Mouse (Mus musculus) right cerebral cortex, adult 18-20 months (tissue): ENCODE measurements around the gene Ctbp2.

Experiments used
- DNase-seq: peaks from one replicate; pipeline ENCODE4 v3.0.0; 2022; ENCODE audit warnings: mixed read lengths

Ctbp2 gene

DNA sequence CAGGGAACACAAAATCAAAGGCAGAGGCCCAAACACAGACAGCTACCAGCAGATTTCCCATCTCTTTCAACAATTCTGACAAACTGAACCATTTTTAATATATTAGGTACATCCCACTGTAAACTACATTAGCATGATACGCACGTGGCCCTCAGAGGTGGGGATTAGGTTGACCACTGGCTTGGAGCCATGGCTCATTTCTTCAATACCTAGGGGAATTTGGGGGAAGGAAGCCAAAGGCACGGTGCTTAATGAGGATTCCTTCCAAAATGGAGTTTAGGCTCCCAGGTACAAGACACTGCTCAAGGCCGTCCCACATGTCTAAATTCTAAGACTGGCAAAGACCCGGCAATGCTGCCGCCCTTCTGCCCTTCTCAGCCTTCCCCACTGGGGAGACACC lies 121.9 kb downstream of the Ctbp2 start:
- DNase-seq = no peak

DNA sequence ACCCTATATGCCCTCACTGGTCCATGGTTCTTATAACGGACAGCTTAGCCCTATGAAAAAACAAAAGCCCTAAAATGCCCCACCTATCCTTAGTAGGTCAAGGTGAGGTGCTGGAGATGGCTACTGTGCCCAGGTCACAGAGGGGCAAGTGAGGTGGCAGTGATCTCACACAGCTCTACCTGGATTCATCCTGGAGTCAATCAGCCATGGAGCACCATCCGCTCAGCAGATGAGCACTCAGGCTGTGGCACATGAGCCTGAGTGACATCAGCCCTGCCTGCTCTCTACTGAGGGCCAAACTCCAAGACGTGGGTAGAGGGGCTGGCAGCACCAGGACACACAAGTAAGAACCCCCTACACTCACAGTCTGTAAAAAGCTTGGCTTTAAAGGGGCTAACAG lies 122.8 kb downstream of the Ctbp2 start:
- no peak for DNase-seq

DNA sequence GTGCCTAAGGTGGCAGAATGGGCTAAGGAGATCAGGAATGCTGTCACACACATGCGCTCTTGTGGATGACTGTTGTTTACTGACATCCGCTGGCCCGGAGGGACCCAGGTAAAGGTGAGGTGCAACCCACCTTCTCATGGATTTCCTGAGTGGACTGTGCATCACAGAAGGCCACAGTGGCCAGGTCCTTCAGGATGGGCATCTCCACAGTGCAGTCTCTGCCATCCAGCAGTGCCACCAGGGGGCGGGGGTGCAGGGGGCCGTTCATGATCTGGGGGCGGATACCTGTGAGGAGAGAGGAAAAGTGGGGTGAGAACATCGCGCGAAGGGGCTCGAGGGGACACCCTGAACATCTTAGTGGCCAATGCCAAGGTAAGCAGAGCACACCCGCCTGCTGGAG lies 125.1 kb downstream of the Ctbp2 start:
- no peak for DNase-seq

DNA sequence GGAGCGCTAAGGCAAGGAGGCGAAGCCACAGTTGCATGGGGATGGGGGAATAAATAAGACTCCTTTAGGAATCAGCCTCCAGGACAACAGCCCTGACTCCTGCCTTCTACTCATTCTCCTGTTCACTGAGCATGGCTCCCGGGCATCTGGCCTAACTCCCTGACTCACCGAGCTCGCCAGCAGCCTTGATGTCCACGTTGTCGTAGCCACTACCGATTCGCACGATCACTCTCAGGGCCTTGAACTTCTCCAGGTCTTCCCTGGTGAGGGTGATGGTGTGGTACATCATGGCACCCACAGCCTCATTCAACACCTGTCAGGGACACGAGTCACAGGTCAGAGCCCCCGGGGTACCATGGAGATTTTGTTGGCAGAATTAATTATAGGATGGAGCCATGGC lies 125.5 kb downstream of the Ctbp2 start:
- DNase-seq = no peak

DNA sequence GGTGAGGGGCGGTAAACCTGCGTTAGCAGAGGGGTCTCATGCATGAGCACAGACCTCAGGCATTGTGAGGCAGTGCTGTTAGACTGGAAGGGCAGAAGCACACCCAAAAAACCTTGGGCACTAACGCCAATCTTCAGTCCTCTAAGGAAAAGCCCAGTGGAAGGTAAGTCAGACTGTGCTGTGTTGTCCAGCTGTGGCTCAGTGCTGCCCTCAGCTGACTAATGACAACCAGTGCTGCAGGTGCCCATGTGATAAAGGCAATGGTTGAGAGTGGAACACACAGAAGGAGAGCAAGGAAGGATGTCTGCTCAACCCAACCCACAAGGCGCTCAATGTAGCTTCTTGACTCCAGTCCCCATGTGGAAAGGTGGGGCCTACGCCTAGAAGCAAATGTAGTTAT lies 127.8 kb downstream of the Ctbp2 start:
- DNase-seq = no peak

DNA sequence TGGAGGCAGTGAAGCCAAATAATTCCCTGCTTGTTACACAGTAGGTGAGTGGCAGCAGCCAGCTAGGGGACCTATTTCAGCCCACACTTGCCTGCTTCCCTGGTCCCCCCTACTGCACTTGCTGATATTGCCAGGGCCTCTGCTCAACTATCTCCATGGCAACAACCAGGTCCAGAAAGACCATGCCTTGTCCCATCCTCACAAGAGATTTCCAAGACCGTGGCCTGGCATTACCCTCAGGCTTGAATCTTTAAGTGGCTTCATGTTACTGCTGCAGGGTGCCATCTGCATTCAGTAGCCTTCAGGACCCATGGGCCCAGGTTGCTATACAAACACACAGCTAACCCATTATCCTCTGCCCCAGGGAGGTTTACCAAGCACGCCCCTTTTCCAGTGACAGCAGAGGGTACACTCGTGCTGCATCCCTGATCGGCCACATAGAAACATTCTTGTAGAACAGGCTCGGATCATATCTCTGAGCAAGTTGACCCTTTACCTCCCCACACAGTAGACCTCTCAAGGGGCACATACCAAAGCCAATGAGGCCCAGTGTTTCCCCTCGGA lies 129.4 kb downstream of the Ctbp2 start:
- no peak for DNase-seq

DNA sequence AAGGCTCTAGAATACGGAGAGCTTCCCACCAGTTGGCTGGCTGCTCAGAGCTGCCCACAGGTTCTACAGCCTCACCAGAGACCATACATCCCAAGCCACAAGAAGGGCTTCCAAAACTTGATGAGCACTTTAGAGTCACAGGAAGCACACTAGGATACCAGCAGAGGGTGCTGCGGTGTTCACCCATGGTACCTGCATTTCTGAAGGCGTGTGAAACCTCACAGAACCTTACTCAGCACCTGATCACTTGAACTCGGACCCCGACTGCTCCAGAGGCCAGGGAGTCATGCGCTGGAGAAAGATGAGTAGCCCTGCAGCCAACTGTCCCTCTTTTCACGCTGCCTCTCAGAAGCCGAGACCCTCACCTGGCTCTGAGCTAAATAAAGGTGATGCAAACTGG lies 130.0 kb downstream of the Ctbp2 start:
- DNase-seq = no peak

DNA sequence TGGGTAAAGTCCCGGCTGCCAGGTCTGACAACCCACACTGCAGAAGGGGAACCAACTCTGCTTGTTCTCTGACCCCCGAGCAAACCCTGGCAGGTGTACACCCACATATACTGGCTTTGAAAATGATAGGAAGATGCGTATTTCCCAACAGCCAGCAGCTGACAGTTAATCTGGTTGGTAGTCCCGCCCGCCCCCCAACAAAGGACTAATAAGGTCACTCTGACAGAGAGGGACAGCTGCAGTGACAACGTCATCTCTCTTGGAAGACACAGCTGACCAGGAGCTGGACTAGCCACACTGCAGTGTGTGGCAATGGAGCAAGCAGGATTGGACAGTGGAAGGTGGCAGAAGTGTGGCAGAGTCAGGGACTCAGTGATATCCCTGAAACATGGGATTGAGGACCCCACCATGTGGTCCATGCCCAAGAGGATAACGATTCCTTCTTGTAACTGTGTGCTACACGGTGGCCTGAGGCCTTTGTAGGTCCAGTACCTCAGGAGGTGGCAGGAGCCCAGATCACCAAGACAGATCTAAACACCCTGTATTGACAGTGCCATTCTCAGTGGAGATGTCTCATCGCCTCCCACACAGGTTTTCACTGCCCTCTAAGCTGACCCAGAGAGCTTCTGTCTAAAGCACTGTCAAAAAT lies 131.1 kb downstream of the Ctbp2 start:
- DNase-seq = no peak

DNA sequence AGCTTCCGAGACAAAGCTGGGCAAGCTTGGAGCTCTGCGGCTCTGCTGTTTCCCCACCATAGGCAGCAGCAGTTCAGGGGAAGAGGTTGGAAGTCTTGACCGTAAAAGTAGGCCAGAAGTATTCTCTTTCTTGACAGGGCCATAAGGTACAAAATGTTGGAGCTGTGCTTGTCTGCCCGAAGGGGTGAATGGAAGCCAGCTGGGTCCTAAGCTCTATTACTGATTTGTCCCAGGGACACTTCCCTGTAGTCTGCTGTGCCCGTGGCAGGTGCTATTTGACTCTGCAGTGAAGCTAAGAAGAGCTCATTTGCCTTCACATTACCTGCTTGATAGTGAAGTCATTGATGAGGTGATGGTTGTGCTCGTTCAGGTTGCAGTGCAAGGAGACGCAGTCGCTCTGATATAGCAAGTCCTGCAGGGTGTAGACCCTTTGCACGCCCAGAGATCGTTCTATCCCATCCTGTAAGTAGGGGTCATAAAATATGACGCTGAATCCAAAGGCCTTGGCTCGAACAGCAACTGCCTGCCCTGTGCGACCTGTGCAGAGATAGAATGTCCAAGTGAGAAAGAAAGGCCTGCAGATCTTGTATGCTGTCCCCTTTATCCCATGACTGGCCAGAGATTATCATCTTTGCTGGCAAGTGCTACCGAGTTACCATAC lies 132.8 kb downstream of the Ctbp2 start:
- no peak for DNase-seq

DNA sequence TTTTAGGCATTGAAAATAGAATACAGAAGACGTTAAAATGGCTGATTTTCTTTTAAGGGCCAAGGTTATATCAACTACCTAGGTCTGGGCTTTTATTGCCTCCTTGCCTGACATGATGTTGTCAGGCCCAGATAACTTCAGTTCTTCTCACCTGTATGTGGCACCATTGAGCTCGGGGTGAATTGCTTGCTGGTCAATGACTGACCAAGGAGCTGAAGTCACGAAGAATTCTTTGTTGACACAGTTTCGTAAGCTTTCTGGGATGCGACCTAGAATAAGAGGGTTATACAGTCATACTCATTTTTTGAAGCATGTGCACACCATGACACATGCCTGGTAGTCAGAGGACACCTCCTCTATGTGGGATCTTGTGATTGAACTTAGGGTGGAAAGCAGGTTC lies 134.3 kb downstream of the Ctbp2 start:
- no peak for DNase-seq

DNA sequence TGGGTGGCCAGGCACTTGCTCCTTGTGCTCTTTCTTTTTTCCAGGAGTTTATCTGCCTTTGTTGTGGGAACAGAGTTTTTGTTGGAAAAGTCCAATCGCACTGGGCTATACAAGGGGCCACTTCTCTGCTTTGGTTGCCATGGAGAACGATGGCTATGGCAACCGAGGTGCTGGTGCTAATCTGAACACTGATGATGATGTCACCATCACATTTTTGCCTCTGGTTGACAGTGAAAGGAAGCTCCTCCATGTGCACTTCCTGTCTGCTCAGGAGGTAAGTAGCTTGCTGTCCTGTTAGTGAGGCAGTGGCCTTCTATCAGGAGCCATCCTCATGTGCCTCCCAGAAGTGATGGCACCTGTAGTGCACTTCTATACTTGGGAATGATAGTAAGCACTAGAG lies 141.5 kb downstream of the Ctbp2 start:
- no peak for DNase-seq

DNA sequence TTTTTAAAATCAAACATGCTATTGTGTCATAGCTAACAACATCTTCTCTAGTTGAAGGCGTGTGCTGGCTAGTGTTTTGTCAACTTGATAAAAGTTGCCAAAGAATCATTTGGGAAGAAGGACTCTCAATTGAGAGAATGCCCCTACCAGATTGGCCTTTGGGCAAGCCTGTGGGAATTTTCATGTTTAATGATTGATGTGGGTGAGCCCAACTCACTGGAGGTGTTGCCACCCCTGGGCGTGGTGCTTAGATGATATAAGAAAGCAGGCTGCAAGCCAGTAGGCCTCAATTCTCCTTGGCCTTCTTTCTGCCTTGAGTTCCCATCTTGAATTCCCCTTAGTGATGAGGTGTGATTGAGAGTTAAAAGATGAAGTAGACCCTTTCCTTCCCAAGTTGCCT lies 146.2 kb downstream of the Ctbp2 start:
- DNase-seq = no peak

DNA sequence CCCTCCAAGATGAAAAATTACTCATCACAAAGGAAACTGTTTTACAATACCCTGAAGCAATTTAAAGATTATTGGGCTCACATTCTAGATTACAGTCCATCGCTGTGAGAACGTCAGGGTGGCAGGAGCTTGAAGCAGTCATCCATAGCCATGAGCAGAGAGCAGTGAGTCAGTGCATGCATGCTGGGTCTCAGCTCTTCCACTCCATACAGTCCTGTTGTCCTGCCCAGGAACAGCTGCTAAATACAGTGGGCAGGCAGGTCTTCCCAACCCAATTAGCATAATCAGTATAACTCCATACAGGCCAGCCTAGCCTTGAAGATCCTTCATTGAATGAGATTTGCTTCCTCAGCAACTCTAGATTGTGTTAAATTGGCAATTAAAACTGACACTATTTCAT lies 148.1 kb downstream of the Ctbp2 start:
- no peak for DNase-seq

DNA sequence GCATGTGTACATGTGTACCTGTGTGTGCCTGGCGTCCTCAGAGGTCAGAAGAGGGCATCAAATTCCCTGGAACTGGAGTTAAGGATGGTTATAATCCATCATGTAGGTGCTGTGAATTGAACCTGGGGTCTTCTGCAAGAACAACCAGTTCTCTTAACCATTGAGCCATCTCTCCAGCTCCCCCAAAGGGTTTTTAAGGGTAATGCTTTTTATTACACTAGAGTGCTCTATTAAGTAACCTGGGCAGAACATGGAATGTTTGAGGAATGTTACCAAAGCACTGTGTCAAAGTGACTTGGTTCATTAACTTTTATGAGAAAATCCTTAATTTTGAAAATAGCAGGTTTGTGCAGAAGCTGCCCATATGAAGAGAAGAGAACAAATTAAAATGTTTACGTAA lies 152.1 kb downstream of the Ctbp2 start:
- DNase-seq = no peak

DNA sequence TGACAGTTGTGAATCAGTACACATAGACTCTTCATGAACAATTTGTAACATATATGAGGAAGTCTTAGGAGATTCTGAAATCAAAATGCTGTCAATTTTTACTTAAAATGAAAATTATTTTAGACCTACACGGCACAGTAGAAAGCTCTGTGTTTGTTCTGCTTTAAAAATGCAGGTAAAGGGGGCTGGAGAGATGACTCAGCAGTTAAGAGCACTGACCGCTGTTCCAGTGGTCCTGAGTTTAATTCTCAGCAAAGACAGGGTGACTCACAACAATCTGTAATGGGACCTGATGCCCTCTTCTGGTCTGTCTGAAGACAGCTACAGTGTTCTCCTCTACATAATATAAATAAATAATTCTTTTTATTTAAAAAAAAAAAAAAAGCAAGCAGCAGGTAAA lies 158.4 kb downstream of the Ctbp2 start:
- DNase-seq = no peak

DNA sequence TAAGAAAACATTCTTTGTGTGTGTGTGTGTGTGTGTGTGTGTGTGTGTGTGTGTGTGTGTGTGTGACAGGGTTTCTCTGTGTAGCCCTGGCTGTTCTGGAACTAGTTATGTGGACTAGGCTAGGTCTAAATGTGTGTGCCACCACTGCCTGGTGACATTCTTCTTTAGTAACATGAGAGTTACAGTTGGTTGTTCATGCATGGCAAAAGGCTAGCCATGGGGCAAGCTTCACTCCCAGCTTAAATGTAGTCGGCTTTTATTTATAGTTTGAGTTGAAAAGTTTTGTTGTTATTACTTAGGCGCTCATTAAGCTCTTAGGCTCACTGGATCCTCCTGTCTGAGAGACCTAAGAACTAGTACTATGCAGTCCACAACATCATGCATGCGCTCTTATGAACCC lies 159.8 kb downstream of the Ctbp2 start:
- DNase-seq = no peak

DNA sequence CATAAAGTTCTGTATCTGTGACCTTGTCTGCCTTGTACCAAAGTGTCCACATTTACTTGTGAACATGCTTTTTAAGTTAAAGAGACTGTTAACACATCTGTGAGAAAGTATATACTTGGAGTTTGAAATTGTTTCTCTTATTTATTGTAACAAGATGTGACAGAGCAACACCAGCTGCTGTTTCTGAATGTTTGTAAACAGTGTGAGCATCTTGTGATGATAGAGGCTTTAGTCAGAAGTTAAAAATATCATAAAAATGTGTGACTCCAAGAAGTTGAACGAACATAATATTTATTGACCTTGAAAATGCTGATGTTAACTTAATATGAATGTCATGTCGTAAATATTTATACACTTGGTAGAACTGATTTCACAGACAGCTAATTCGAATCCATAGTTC lies 173.5 kb downstream of the Ctbp2 start:
- DNase-seq = no peak

DNA sequence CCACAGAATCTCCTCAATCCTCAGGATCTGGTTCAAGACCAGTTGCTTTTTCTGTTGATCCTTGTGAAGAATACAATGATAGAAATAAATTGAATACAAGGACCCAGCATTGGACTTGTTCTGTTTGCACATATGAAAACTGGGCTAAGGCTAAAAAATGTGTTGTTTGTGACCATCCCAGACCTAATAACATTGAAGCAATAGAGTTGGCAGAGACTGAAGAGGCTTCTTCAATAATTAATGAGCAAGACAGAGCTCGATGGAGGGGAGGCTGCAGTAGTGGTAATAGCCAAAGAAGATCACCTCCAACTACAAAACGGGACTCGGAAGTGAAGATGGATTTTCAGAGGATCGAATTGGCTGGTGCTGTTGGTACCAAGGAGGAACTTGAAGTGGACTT lies 174.2 kb downstream of the Ctbp2 start:
- DNase-seq = no peak

DNA sequence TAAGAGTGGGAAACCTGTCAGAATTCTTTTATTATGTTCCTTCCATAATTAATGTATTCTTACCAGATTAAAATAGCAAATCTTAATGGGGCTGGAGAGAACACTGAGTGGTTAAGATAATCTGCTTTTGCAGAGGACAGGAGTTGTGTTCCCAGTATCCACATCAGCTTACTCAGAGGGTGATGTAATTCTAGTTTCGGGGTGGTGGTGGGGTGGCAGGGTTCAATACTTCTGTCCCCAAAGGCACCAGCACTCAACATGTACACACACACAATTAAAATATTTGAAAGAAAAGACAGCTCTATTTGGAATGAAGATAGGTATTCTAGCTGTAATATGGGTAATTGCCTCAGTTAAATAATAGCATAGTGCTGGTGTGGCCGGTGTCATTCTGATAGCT lies 183.6 kb downstream of the Ctbp2 start:
- DNase-seq = no peak

DNA sequence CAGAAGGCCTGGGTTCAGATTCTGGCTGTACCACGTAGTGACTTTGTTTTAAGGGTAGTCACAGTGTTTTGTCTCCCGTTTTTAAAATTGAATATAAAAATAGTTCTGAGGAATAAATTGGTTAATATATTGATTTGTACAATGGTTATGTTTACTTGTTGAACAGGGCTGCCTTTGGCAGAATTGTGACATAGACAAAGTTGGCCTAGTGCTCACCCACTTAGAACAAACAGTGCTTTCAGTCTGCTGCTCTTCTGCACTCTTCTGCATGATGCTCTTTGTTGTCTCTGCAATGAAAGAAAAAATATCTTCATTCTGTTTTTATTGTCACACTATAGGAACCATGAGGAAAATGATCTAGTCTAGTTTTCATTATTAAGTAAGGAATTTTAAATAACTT lies 185.0 kb downstream of the Ctbp2 start:
- no peak for DNase-seq
